Mouse (Mus musculus): ENCODE data around the gene Slit1.

GRCm38 (mm10) chr19:41558891-41559486 lies 184.5 kb downstream of the Slit1 start:
- TF ChIP-seq CTCF (IDR thresholded peaks at IDR 0.05; ENCODE audit: borderline replicate concordance, control insufficient read depth, extremely low read depth, insufficient read depth, low read length, poor library complexity), result no peak
- no peak for TF ChIP-seq POLR2A (IDR thresholded peaks at IDR 0.05; ENCODE audit: control insufficient read depth, extremely low read depth, insufficient read depth, low read length, poor library complexity)
